ENCODE assay signal across 28 mouse cellular contexts in genomic region chr3:117147414-117147813, GRCm38 (mm10).
DNase-seq lines count a peak whose midpoint lies in the region; ATAC-seq and TF ChIP-seq lines count a peak whose summit lies in the region.
"Had no signal": no experiment of that assay in that cellular context is flagged by ENCODE, and none has a peak within 500 bp of the region (broad histone marks: within the 10 kb centered on the region; RNA-seq: fewer than 3 reads in every experiment).

No protein-coding gene starts in this region.

- no peak for DNase-seq in kidney, postnatal 0 days (ENCODE audit: low spot score)
- no peak for DNase-seq in kidney, adult 9 months
- DNase-seq in lung, embryonic 14.5 days: no peak
- no peak for DNase-seq in lung, adult 18-20 months
- DNase-seq in ES-CJ7 (ENCODE audit: low read depth, low spot score) (peak; percentile 12), R1 (ENCODE audit: low read depth, low spot score) (peak; percentile 11)
- no peak for DNase-seq in hindbrain, postnatal 0 days (ENCODE audit: low spot score)
- DNase-seq in kidney, postnatal 4 days: no peak
- DNase-seq: adrenal gland, adult 2 months; adrenal gland, postnatal 36 days; cerebellum, adult 2 months; gastrocnemius, postnatal 14 days; heart, adult 11 months; heart, postnatal 4 days; kidney, adult 18-20 months; left cerebral cortex, postnatal 4 days; lung, postnatal 14 days; spleen, adult 18-20 months; thymus, adult 18-20 months; thymus, postnatal 4 days had no signal

- peak; percentile 9; the same call in 1 of the 2 replicates for TF ChIP-seq CTCF in kidney, postnatal 0 days (IDR thresholded peaks at IDR 0.05; ENCODE audit: low read depth)
- 0 out of 2 replicates have a peak, but pooled peaks have one; percentile 21 for TF ChIP-seq CTCF in lung, embryonic 14.5 days (IDR thresholded peaks at IDR 0.05; ENCODE audit: low read depth)
- TF ChIP-seq CTCF in hindbrain, postnatal 0 days (IDR thresholded peaks at IDR 0.05; ENCODE audit: low read depth): no peak

- no peak for ATAC-seq in kidney, postnatal 0 days (replicated peaks; ENCODE audit: low FRiP score, low read depth)
- no peak for ATAC-seq in lung, embryonic 14.5 days (ENCODE audit: insufficient read depth)
- no peak for ATAC-seq in hindbrain, postnatal 0 days
- ATAC-seq: activated CD4-positive, CD25-positive, alpha-beta regulatory T cell, adult 4 months; CD4-positive, CD25-positive, alpha-beta regulatory T cell, adult 4 months; forebrain, embryonic 13.5 days; inflammation-experienced regulatory T-cells, adult 6 months; midbrain, embryonic 15.5 days had no signal

- H3K9me3 ChIP-seq in kidney, postnatal 0 days (replicated peaks; ENCODE audit: low read length): no peaks in the 10 kb centered on the region
- no peaks in the 10 kb centered on the region for H3K9me3 ChIP-seq in lung, embryonic 14.5 days (ENCODE audit: low read depth, low read length)
- no peaks in the 10 kb centered on the region for H3K9me3 ChIP-seq in hindbrain, postnatal 0 days (ENCODE audit: low read length)
- H3K9me3 ChIP-seq: forebrain, embryonic 13.5 days; liver, embryonic 15.5 days; midbrain, embryonic 15.5 days had no signal

- 93% methylated on average over 2 of the region's 2 CpGs for WGBS in kidney, postnatal 0 days
- 92% methylated on average over 2 of the region's 2 CpGs for WGBS in lung, embryonic 14.5 days
- WGBS in hindbrain, postnatal 0 days: 85% methylated on average over 2 of the region's 2 CpGs

- H3K4me2 ChIP-seq in kidney, postnatal 0 days (ENCODE audit: low read length): no peak overlapping the region
- H3K4me2 ChIP-seq in lung, embryonic 14.5 days: no peak overlapping the region
- H3K4me2 ChIP-seq in hindbrain, postnatal 0 days (ENCODE audit: low read depth, low read length): no peak overlapping the region
- H3K4me2 ChIP-seq: forebrain, embryonic 13.5 days; heart, embryonic 12.5 days; hindbrain, embryonic 14.5 days; liver, embryonic 15.5 days; midbrain, embryonic 15.5 days had no signal

- no peak overlapping the region for H3K9ac ChIP-seq in kidney, postnatal 0 days (ENCODE audit: low read depth, low read length)
- H3K9ac ChIP-seq in lung, embryonic 14.5 days: no peak overlapping the region
- no peak overlapping the region for H3K9ac ChIP-seq in hindbrain, postnatal 0 days (replicated peaks; ENCODE audit: low read length)
- H3K9ac ChIP-seq: forebrain, embryonic 13.5 days; heart, embryonic 12.5 days; hindbrain, embryonic 14.5 days; liver, embryonic 15.5 days; midbrain, embryonic 15.5 days had no signal

- H3K36me3 ChIP-seq in kidney, postnatal 0 days (ENCODE audit: insufficient read depth, low read length): no peaks in the 10 kb centered on the region
- H3K36me3 ChIP-seq in lung, embryonic 14.5 days (ENCODE audit: insufficient read depth): no peaks in the 10 kb centered on the region
- H3K36me3 ChIP-seq in hindbrain, postnatal 0 days (ENCODE audit: insufficient read depth, low read length): no peaks in the 10 kb centered on the region
- H3K36me3 ChIP-seq: heart, embryonic 12.5 days; liver, embryonic 15.5 days; midbrain, embryonic 15.5 days had no signal

- no peak overlapping the region for H3K27ac ChIP-seq in kidney, postnatal 0 days
- H3K27ac ChIP-seq in lung, embryonic 14.5 days (ENCODE audit: low read depth): no peak overlapping the region
- H3K27ac ChIP-seq in hindbrain, postnatal 0 days: no peak overlapping the region
- H3K27ac ChIP-seq: forebrain, embryonic 13.5 days; hindbrain, embryonic 14.5 days; liver, embryonic 15.5 days; midbrain, embryonic 15.5 days had no signal

- no peaks in the 10 kb centered on the region for H3K4me1 ChIP-seq in kidney, postnatal 0 days (replicated peaks; ENCODE audit: insufficient read depth, low read length)
- H3K4me1 ChIP-seq in lung, embryonic 14.5 days (ENCODE audit: insufficient read depth): no peaks in the 10 kb centered on the region
- H3K4me1 ChIP-seq in hindbrain, postnatal 0 days (ENCODE audit: insufficient read depth, low read length): no peaks in the 10 kb centered on the region
- H3K4me1 ChIP-seq: forebrain, embryonic 13.5 days; liver, embryonic 15.5 days; midbrain, embryonic 15.5 days had no signal

- no peaks in the 10 kb centered on the region for H3K27me3 ChIP-seq in kidney, postnatal 0 days (ENCODE audit: insufficient read depth, low read length)
- H3K27me3 ChIP-seq in lung, embryonic 14.5 days (ENCODE audit: insufficient read depth, low read length): no peaks in the 10 kb centered on the region
- H3K27me3 ChIP-seq in hindbrain, postnatal 0 days (ENCODE audit: insufficient read depth, low read length): no peaks in the 10 kb centered on the region
- H3K27me3 ChIP-seq: forebrain, embryonic 13.5 days; heart, embryonic 12.5 days; liver, embryonic 15.5 days; midbrain, embryonic 15.5 days had no signal

- no peak overlapping the region for H3K4me3 ChIP-seq in kidney, postnatal 0 days (replicated peaks; ENCODE audit: low read depth, low read length)
- H3K4me3 ChIP-seq in lung, embryonic 14.5 days (ENCODE audit: low read depth, low read length): no peak overlapping the region
- no peak overlapping the region for H3K4me3 ChIP-seq in hindbrain, postnatal 0 days (ENCODE audit: low read length)
- H3K4me3 ChIP-seq: forebrain, embryonic 13.5 days; heart, embryonic 12.5 days; liver, embryonic 15.5 days; midbrain, embryonic 15.5 days had no signal

Comparison
In these comparisons a context has a peak if more than half of its experiments do, and no peak if none do; other contexts are left out.
1. DNase-seq: peak in ES-CJ7 (single experiment) and R1 (single experiment); none in kidney, postnatal 0 days (single experiment), kidney, adult 9 months (single experiment), lung, embryonic 14.5 days (single experiment), lung, adult 18-20 months (0 of 2), hindbrain, postnatal 0 days (single experiment) and kidney, postnatal 4 days (0 of 2).